Mouse (Mus musculus) heart, postnatal 14 days (tissue): ENCODE data around the gene Tns1. TPM values are rescaled to one million over a fixed set of nuclear protein-coding genes. Genes with fewer than 3 reads are reported as not detected.

Source experiments
- DNase-seq, 2 experiments: peaks; one replicate each; pipeline ENCODE4 v3.0.0; 2021 to 2022
- intact Hi-C: fragments of 180-260 bp; cut with DNase I; formaldehyde crosslinking; loops from one replicate; pipeline ENCODE4 v1.15.1; 2025
- total RNA-seq, 2 experiments: library from RNA; stranded (reverse); gene quantifications; 2 replicates each; pipeline ENCODE4 v1.2.3; 2021

Gene Tns1
- total RNA-seq, 2 experiments from 2014 or later, result 677 to 755 TPM

GRCm38 (mm10) chr1:74069085-74069835 is 55.0 kb downstream of the Tns1 start:
- DNase-seq, result peak; percentile 55 to 60

GRCm38 (mm10) chr1:74068366-74069084 is 55.7 kb downstream of the Tns1 start:
- intact Hi-C loops, result no loop called here
- DNase-seq, result peak; percentile 53

More at GRCm38 (mm10) chr1:74069085-74069835, 55.0 kb downstream of the Tns1 start:
- intact Hi-C loops, result no loop called here

- no peak for DNase-seq
- intact Hi-C loops, result no loop called here
Observed at GRCm38 (mm10) chr1:74067866-74068265, 56.4 kb downstream of the Tns1 start.

GRCm38 (mm10) chr1:74066576-74066975 is 57.7 kb downstream of the Tns1 start:
- intact Hi-C loops, result no loop called here
- DNase-seq, result no peak

- intact Hi-C loops, result no loop called here
- DNase-seq, result peak; percentile 46 to 55
Observed at GRCm38 (mm10) chr1:74066061-74066460, 58.2 kb downstream of the Tns1 start.

- intact Hi-C loops, result no loop called here
- DNase-seq, result no peak
Observed at GRCm38 (mm10) chr1:74060046-74060445, 64.2 kb downstream of the Tns1 start.

GRCm38 (mm10) chr1:74059552-74059951 is 64.7 kb downstream of the Tns1 start:
- no peak for DNase-seq
- intact Hi-C loops, result no loop called here

- DNase-seq, result no peak
- intact Hi-C loops, result no loop called here
Observed at GRCm38 (mm10) chr1:74058771-74059170, 65.5 kb downstream of the Tns1 start.

- intact Hi-C loops, result no loop called here
- no peak for DNase-seq
Observed at GRCm38 (mm10) chr1:74058309-74058708, 65.9 kb downstream of the Tns1 start.

- no peak for DNase-seq
- intact Hi-C loops, result no loop called here
Observed at GRCm38 (mm10) chr1:74057501-74057900, 66.7 kb downstream of the Tns1 start.

GRCm38 (mm10) chr1:74055552-74055951 is 68.7 kb downstream of the Tns1 start:
- intact Hi-C loops, result no loop called here
- DNase-seq, result no peak

- DNase-seq, result no peak
- intact Hi-C loops, result no loop called here
Observed at GRCm38 (mm10) chr1:74054471-74054870, 69.8 kb downstream of the Tns1 start.

- peak in 1 of 2 experiments; percentile 48 for DNase-seq
- intact Hi-C loops, result no loop called here
Observed at GRCm38 (mm10) chr1:74054007-74054406, 70.2 kb downstream of the Tns1 start.

- intact Hi-C loops, result no loop called here
- no peak for DNase-seq
Observed at GRCm38 (mm10) chr1:74053068-74053467, 71.2 kb downstream of the Tns1 start.

- intact Hi-C loops, result no loop called here
- DNase-seq, result no peak
Observed at GRCm38 (mm10) chr1:74051349-74051748, 72.9 kb downstream of the Tns1 start.

GRCm38 (mm10) chr1:74049430-74049829 is 74.8 kb downstream of the Tns1 start:
- peak; percentile 54 to 72 for DNase-seq
- intact Hi-C loops, result no loop called here

GRCm38 (mm10) chr1:74047722-74048121 is 76.5 kb downstream of the Tns1 start:
- DNase-seq, result no peak
- intact Hi-C loops, result no loop called here

- intact Hi-C loops, result no loop called here
- peak in 1 of 2 experiments; percentile 55 for DNase-seq
Observed at GRCm38 (mm10) chr1:74047311-74047710, 76.9 kb downstream of the Tns1 start.

- DNase-seq, result no peak
- intact Hi-C loops, result no loop called here
Observed at GRCm38 (mm10) chr1:74045034-74045433, 79.2 kb downstream of the Tns1 start.

- intact Hi-C loops, result no loop called here
- DNase-seq, result no peak
Observed at GRCm38 (mm10) chr1:74044421-74044820, 79.8 kb downstream of the Tns1 start.

- intact Hi-C loops, result no loop called here
- DNase-seq, result no peak
Observed at GRCm38 (mm10) chr1:74043584-74044105, 80.6 kb downstream of the Tns1 start.
